Mouse (Mus musculus) megakaryocyte, embryonic 14.5 days (primary cell): ENCODE data around the gene Zfp819.

ENCODE experiments used
- FLI1 ChIP-seq: IDR thresholded peaks from 2 replicates; pipeline ENCODE4 v1.6.1; 2012; ENCODE audit warnings: low read length, inconsistent platforms, mixed read lengths
- GATA1 ChIP-seq: IDR thresholded peaks from 3 replicates; pipeline ENCODE4 v1.6.1; 2012; ENCODE audit warnings: mixed read lengths, low read length, inconsistent platforms, borderline replicate concordance

GRCm38 (mm10) chr7:43660002-43660401, 53.0 kb downstream of the Zfp819 start, which contains the start of gene Siglece:
- no peak for TF ChIP-seq GATA1
- no peak for TF ChIP-seq FLI1
